Mouse (Mus musculus) skeletal muscle tissue, postnatal 0 days (tissue): ENCODE results near the gene Mapkapk3. TPM values are rescaled to one million over a fixed set of nuclear protein-coding genes. Genes with fewer than 3 reads are reported as not detected.

ENCODE experiments used
- microRNA-seq, 2 experiments: library from miRNA; unstranded; fragments of <30 nt; microRNA quantifications; one replicate each; pipeline ENCODE4; 2016
- polyA plus RNA-seq: library from polyadenylated mRNA; unstranded; fragments of >200 nt; fragmentation: Nextera tagmentation; extraction: Ambion mirVana; gene quantifications from 2 replicates; pipeline ENCODE4 v1.2.1, GENCODE M21; 2015

Mapkapk3 gene
- 20.2 and 21.4 TPM in 2 replicates for polyA plus RNA-seq

DNA sequence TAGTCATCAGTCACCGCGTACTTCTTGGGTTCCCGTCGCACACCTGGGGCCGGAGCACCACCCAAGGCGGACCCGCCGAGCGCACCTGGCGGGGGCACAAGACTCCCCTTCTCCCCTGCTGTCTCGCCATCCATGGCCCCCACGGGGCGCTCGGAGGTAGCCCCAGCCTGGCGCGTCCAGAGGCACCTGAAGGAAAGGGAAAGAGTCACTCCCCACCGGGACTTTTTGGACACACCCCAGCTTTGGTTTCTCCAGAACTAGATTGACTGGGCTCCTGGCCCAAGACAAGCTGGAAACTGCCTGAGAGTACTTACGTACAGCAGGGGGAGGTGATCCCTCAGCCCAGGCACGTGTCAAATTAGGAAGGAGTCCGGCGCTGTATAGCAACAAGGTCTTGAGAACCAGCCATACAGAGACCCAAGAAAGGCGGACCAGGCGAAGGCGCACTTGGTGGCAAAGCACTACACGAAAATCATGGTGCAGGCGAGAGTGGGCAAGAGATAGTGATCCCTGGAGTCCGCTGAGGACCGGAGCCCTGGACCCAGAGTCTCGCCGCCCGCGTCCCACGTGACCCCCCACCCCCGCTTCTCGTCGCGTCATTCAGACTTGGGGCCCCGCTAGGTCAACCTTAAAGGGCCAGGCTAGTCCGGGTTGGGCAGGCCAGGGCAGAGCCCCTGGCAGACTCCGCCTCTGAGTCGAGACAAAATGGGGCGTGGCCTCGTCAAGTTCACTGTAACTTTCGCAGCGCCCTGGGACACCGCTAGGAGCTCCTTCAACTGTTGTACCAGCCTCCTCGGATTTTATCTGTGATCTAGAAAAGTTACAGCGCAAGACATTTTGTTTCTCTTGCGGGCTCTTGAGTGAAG lies at the start of gene Mapkapk3:
Gene Mapkapk3, minus strand, starts transcription at position 667 of the 866 bp plus-strand sequence.

DNA sequence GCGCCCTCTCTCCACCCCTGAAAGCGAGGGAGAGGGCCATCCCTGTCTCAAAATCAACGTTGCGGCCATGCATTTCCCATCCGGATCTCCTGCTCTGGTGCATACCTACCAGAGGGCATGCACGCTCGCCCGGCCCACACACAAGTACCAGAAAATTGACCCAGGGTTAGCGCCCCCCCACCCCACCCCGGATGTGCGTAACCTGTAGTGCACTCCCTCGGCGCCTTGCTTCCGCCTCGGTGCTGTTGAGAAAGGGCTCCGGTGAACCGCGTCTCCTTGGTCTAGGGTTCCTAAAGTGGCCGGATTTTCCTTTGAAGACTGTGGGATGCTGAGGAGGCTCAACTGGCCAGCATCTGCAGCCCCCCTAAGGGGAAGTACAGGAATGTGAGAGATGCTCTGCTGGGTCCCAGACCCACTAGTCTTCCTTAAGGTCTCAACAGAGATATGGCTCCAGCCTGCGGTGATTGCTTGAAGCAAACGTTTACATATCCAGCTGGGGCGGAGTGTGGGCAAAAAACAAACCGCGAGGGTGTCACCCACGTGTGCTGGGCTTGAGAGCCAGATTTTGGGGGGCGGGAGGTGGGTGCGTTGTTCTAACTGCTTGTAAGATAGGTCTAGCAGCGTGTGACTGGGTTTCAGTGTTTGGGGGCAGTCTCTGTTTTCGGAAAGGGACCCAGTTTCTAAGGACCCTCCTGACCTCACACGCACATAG lies 48.7 kb upstream of the Mapkapk3 start, which contains the start of gene Hemk1:
Gene Hemk1, minus strand, starts transcription at position 179 of the 712 bp plus-strand sequence.

DNA sequence AAGGTAGTCTGAATTCAATTTTAAA lies 6.2 kb upstream of the Mapkapk3 start, which contains the start of gene Cish:
Gene Cish, plus strand, starts transcription at position 11 of the 25 bp plus-strand sequence.

DNA sequence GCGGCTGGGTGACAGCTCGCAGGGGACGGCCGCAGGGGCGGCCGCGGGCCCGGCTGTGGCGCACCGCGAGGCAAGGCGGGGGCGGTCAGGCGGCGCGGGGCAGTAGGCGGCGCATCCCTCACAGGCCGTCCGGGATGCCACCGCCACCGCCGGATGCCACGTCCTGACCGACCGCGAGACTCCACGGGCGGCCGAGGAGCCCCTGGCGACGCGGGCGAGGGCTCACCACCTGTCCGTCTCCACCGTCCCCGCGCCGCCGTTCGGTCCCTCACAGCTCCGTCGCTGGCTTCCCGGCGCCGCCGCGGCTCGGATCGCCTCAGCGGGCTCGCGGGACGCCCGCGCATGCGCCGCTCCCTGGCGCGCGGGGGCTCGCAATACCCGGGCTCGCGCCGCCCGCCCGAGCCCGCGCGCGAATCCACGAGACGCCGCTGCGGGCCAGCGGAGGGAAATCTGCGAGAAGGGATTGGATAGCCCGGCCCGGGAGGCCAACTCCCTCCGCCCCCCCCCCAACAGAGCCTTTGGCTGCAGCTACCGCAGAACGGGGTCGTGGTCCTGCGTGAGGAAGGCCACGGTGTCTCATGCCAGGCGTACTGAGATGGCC lies 58.0 kb downstream of the Mapkapk3 start, which contains the start of gene Dock3:
Gene Dock3, minus strand, starts transcription at position 371 of the 601 bp plus-strand sequence.

Small RNA genes lying within 50 kb of the gene (microRNA-seq; reads per million reads assigned to microRNA genes)
- 0 reads per million in 2 experiments for gene Gm22238

Other genes starting within 250 kb of the Mapkapk3 start
- 0.12 and 1.2 TPM in 2 replicates for gene Dock3, start 58.0 kb downstream of the Mapkapk3 start, polyA plus RNA-seq
- 29.9 and 30.3 TPM in 2 replicates for gene Cish, start 6.1 kb upstream of the Mapkapk3 start, polyA plus RNA-seq
- gene Hemk1, start 48.5 kb upstream of the Mapkapk3 start, polyA plus RNA-seq: 9.7 and 10.7 TPM in 2 replicates
- 12.1 and 13.0 TPM in 2 replicates for gene 6430571L13Rik, start 50.7 kb upstream of the Mapkapk3 start, polyA plus RNA-seq
- 0.15 and 0.21 TPM in 2 replicates for gene Cacna2d2, start 109.7 kb upstream of the Mapkapk3 start, polyA plus RNA-seq
- gene Tmem115, start 244.1 kb upstream of the Mapkapk3 start, polyA plus RNA-seq: 33.1 and 36.2 TPM in 2 replicates